Mouse (Mus musculus) left cerebral cortex, adult 9 months (tissue): ENCODE measurements around the gene Gm47841.
A peak's percentile ranks its signal among the peaks of the same experiment; 100 is the strongest.

Source experiments
- DNase-seq, 2 experiments: peaks; one replicate each; pipeline ENCODE4 v3.0.0; 2022; ENCODE audit warnings: low spot score in 2 of 2

The Gm47841 gene

DNA sequence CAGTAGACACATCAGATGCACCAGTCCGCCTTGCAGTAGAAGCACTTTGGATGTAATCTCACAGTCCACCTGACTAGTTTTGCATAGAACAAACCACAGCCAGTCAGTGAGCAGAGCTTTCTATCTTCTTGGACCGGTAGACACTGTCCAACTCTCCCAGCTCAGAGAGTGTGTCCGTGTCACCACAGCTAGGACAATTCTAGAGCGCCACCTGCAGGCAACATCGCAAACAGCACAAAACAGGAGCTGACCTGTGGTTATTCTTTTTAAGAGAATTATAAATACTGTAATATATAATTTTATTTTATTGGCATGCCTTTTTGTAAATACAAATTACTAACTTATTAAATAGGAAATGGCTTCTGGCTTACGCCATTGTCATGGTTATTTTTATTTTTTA is 4.6 kb downstream of the Gm47841 start:
- DNase-seq: peak in 1 of 2 experiments; percentile 82

DNA sequence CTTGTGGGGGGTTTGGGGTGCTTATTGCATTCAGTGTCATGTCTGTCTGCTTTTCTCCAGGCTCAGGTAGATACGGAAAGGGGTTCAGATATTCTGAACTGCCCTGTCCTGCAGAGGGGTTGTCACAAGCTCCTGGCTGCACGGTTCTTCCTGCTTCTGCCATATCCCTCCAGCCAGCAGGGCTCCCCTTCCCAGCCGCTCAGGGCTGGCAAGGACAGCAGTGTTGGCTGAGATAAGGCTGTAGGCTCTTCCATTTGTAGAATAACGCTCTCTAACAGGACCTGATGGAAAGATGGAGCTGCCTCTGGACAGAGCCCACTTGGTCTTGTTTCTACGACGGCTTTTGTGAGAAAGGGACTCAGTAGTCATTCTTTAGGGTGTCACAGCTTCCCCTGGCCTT is 5.2 kb downstream of the Gm47841 start:
- no peak for DNase-seq

DNA sequence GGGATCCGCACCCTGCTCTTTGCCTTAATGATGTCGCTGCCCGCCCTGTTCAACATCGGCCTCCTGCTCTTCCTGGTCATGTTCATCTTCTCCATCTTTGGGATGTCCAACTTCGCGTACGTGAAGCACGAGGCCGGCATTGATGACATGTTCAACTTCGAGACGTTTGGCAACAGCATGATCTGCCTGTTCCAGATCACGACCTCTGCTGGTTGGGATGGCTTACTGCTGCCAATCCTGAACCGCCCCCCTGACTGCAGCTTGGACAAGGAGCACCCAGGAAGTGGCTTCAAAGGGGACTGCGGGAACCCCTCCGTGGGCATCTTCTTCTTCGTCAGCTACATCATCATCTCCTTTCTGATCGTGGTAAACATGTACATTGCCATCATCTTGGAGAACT is 7.5 kb downstream of the Gm47841 start:
- no peak for DNase-seq

DNA sequence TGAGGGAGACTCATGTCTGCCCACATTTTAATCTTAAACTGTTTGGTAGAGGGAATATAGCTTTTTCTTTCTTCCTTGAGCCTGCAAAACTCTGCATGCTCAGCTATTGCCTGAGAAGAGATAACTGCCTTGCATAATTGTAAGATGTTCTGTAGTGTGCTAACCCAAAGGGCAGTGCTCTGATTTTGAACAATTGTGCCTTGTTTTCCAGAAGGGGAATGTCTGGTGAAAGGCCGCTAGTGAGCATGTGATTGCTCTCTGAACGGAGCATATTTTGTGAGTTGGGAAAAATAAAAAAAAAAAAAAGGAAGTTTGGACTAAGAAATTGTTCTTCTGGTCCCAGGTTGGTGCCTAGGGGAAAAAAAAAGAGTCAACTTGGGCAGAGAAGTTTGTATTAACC is 18.2 kb downstream of the Gm47841 start:
- no peak for DNase-seq

DNA sequence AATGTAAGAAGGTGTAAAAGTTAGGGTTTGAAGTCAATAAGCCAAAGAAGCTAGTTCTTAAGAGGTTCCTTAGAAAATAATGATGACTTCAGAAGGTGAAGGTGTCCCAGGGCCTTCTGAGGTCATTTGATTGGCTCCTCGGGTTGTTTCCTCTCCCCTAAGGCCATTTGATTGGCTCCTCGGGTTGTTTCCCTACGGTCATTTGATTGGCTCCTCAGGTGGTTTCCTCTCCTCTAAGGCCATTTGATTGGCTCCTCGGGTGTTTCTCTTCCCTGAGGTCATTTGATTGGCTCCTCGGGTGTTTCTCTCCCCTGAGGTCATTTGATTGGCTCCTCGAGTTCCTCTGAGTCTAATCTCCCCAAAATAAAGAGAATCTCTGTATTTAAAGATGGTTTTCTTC is 35.8 kb downstream of the Gm47841 start:
- DNase-seq: no peak

DNA sequence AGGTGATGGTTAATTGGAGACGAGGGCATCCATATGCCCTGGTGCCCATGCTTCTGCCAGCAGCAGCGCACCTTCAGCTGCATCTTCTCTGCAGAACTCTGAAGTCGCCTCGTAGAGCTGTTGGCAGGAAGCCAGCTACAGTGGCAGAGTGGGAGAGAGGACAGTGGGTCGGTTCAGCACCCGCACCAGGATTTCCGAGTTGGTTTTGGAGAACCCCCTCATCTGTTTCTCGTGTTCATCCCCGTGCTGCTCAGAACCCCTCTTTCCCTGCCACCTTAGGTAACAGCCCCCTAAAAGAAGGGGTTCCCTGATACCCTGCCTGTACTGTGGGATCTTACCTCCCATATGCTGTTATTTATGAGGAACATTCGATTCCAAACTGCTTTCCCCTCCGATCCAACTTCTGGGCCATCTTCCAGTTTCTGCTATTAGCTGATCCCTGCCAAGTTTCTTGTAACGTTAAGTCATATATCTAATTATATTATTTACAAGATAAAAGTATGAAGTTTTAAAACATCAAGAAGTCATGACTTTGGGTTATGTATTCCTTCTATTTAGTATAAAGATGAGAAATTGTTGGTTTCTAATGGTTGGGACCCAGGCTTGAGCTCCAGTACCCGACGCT is 38.7 kb downstream of the Gm47841 start:
- peak in 1 of 2 experiments; percentile 51 for DNase-seq

DNA sequence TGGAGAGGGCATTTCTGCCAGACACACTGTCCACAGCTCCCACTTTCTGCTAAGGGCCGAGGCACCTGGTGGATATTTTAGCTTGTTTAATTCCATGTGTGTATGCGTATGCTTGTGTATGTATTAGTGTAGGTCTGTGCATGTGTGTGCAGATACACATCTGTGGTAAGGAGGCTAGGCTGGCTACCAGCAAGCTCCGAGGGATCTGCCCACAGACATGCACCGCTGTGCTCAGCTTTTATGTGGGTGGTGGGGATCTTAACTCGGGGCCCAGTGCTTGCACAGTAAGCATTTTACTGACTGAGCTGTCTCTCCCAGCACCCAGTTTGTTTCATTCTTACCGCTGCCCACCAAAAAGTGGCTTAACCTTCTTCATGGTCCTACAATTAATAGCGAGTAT is 40.0 kb downstream of the Gm47841 start:
- peak in 1 of 2 experiments; percentile 47 for DNase-seq

DNA sequence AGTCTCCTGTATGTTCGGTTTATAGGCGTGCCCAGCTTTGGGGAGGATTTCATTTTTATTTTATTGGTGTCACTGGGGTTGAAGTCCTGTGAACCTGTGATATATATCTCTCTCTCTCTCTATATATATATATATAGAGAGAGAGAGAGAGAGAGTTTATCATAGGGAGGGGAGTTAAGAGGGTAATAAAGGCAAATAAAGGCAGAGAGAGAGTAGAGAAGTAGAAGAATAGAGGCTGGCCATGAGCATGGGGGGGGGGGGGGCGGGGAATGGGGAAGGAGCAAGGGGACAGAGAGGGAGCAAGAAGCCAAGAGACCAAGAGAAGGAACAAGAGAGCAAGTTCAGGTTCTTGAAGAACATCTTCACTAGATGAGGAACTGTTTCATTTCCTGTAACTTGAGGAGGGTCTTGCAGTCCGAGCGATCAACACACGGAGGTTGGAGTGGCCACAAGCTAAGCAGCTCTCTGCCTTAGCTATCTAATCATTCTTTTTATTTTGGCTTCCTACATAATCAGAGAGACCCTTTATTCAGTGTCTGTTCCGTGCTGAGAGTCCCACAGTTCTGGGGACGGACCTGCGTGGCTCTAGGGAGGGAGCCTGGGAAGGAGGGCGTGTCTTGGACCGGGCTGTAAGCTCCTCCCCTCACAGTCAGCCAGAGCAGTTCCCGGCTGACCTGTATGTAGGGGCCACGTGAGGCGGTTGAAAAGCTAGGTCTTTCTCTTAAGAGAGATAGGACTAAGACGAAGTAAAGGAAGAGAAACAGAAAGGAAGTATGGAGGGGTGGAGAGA is 40.8 kb downstream of the Gm47841 start:
- DNase-seq: peak in 1 of 2 experiments; percentile 34

DNA sequence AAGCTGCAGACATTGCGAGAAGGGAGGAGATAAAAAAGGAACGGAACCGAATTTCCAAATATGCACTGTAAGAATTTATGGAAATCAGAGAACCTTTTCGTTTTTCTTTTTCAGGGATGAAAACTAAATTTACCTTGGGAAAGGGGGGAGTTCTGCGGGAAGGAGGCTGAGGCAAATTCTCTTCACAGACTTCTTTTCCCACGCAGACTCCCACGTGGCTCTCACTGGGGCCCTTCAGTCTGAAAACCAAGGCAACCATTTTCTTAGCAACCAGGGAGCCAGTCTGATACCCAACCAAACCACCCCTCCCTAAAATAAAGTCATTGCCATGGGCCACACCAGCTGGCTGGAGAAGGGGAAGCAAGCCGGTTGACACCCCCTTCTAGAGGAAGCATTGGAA is 41.5 kb downstream of the Gm47841 start:
- peak; percentile 61 to 85 for DNase-seq

DNA sequence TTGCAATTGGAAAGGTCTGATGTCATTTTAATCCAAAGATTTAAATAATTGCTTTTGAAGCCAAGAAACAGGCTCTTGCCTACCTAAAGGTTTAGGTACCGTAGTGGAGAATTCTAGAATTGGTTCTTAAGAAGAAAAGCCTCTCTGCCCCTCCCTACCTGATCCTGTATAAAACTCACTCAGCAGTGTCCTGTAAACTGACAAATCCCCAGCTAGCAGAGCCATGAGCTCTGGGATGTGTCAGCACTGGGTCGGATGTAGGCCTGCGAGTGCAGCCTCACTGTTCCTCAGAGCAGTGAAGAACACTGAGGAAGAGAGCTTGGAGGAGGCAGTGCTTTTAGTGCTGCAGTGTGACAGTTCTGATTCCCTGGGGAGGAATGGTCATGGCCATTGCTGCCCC is 42.7 kb downstream of the Gm47841 start:
- no peak for DNase-seq

DNA sequence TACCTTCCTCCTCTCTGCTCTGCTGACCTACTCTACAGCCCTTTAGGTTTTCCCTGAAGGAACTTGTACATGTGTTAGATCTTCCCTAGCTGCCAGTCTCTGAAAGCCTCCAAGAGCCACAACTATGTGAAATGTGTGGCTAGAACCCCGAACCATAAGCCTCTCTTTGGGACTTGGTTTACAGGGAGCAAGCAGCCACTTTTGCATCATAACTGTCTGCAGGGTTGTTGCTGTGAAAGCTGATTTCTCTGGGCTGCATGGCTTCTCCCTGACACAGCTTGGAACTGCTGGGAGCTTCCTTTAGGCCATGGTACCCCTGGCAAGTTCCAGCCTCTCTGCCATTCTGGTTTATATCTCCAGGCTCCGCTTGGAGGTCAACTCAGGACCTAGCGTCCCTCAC is 44.7 kb downstream of the Gm47841 start:
- no peak for DNase-seq

DNA sequence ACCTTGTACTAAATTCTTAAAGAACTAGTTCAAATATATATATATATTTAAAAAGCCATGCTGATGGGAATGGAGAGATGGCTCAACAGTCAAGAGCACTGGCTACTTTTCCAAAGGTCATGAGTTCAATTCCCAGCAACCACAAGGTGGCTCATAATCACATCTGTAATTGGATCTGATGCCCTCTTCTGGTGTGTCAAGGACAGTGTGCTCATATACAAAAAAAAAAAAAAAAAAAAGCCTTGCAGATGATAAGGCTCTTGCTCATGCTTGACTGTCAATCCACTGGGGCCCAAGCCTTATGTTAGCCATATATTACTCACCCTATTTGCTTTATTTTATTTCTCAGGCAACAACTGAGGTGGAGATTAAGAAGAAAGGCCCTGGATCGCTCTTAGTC is 45.5 kb downstream of the Gm47841 start:
- DNase-seq: no peak

DNA sequence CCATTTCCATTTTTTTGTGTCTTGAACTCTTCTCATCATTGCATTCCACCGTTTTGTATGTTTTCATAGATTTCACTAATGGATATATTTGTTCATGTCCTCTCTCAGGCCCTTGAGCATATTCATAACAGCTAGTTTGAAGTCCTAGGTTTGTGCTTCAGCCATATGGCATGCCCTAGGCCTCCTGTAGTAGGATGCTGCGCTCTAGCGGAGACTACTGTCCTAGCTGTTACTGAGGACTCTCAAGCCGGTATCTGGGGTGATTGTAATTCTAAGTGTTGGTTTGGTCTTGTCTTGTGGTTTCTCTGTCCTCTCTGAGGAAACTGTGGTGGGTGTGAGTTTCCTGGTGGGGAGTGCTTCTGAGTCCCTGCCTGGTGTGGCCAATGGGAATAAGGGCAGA is 50.1 kb downstream of the Gm47841 start:
- DNase-seq: peak in 1 of 2 experiments; percentile 50
